Mouse (Mus musculus): ENCODE results near the gene Nfkbib. TPM values are rescaled to one million over a fixed set of nuclear protein-coding genes. Genes with fewer than 3 reads are reported as not detected.

Nfkbib gene
- polyA plus RNA-seq, 1 experiment from 2014 or later, result 33.1 TPM

- H3K4me2 ChIP-seq (replicated peaks; ENCODE audit: low read depth), result no peak overlapping the region
- H3K27ac ChIP-seq (ENCODE audit: low read depth, low read length), result no peak overlapping the region
- no peak overlapping the region for H3K4me3 ChIP-seq (ENCODE audit: low read depth, low read length)
- WGBS, result 88% methylated on average over 5 of the region's 5 CpGs
- H3K27me3 ChIP-seq (replicated peaks; ENCODE audit: control insufficient read depth, insufficient read depth, low read length), result no peaks in the 10 kb centered on the region
- no peak for ATAC-seq
- H3K4me1 ChIP-seq (replicated peaks; ENCODE audit: control insufficient read depth, insufficient read depth, low read length), result no peaks in the 10 kb centered on the region
- no peak for TF ChIP-seq CTCF (IDR thresholded peaks at IDR 0.05; ENCODE audit: low read depth)
- H3K9me3 ChIP-seq (ENCODE audit: control insufficient read depth), result no peaks in the 10 kb centered on the region
- no peaks in the 10 kb centered on the region for H3K36me3 ChIP-seq (ENCODE audit: control insufficient read depth, insufficient read depth)
- no peak overlapping the region for H3K9ac ChIP-seq (ENCODE audit: low read depth, low read length)
These were observed 52.6 kb downstream of the Nfkbib start for GRCm38 (mm10) chr7:28714667-28715066.

GRCm38 (mm10) chr7:28710962-28711361 is 56.4 kb downstream of the Nfkbib start:
- WGBS, result 70% methylated on average over 3 of the region's 3 CpGs
- Histone ChIP-seq H3K9ac (ENCODE audit: low read depth, low read length) (no peak overlapping the region), H3K4me1 (replicated peaks; ENCODE audit: control insufficient read depth, insufficient read depth, low read length) (no peaks in the 10 kb centered on the region), H3K27me3 (replicated peaks; ENCODE audit: control insufficient read depth, insufficient read depth, low read length) (no peaks in the 10 kb centered on the region), H3K36me3 (ENCODE audit: control insufficient read depth, insufficient read depth) (no peaks in the 10 kb centered on the region), H3K4me2 (replicated peaks; ENCODE audit: low read depth) (no peak overlapping the region), H3K4me3 (ENCODE audit: low read depth, low read length) (no peak overlapping the region), H3K27ac (ENCODE audit: low read depth, low read length) (no peak overlapping the region), H3K9me3 (ENCODE audit: control insufficient read depth) (no peaks in the 10 kb centered on the region)
- ATAC-seq, result no peak
- peak; percentile 41 for TF ChIP-seq CTCF (IDR thresholded peaks at IDR 0.05; ENCODE audit: low read depth)

GRCm38 (mm10) chr7:28709454-28709853 is 57.9 kb downstream of the Nfkbib start:
- no peaks in the 10 kb centered on the region for H3K36me3 ChIP-seq (ENCODE audit: control insufficient read depth, insufficient read depth)
- H3K9me3 ChIP-seq (ENCODE audit: control insufficient read depth), result no peaks in the 10 kb centered on the region
- no peak overlapping the region for H3K9ac ChIP-seq (ENCODE audit: low read depth, low read length)
- TF ChIP-seq CTCF (IDR thresholded peaks at IDR 0.05; ENCODE audit: low read depth), result no peak
- no peaks in the 10 kb centered on the region for H3K27me3 ChIP-seq (replicated peaks; ENCODE audit: control insufficient read depth, insufficient read depth, low read length)
- H3K4me1 ChIP-seq (replicated peaks; ENCODE audit: control insufficient read depth, insufficient read depth, low read length), result no peaks in the 10 kb centered on the region
- H3K4me3 ChIP-seq (ENCODE audit: low read depth, low read length), result no peak overlapping the region
- no peak overlapping the region for H3K4me2 ChIP-seq (replicated peaks; ENCODE audit: low read depth)
- ATAC-seq, result no peak
- H3K27ac ChIP-seq (ENCODE audit: low read depth, low read length), result no peak overlapping the region

Other genes starting within 250 kb of the Nfkbib start
- gene Ifnl3, start 244.7 kb downstream of the Nfkbib start, polyA plus RNA-seq (2015; fragmentation: Nextera tagmentation; extraction: Ambion mirVana), result not detected in 2 replicates
- gene Sycn, start 226.6 kb downstream of the Nfkbib start, polyA plus RNA-seq (2015; fragmentation: Nextera tagmentation; extraction: Ambion mirVana), result 17.0 and 23.4 TPM in 2 replicates
- not detected in 2 replicates for gene Nccrp1, start 220.3 kb downstream of the Nfkbib start, polyA plus RNA-seq (2015; fragmentation: Nextera tagmentation; extraction: Ambion mirVana)
- gene Samd4b, start 169.4 kb downstream of the Nfkbib start, polyA plus RNA-seq (2015; fragmentation: Nextera tagmentation; extraction: Ambion mirVana), result 12.4 and 13.4 TPM in 2 replicates
- 17.2 and 19.7 TPM in 2 replicates for gene Pak4, start 169.3 kb downstream of the Nfkbib start, polyA plus RNA-seq (2015; fragmentation: Nextera tagmentation; extraction: Ambion mirVana)
- gene Acp7, start 136.2 kb downstream of the Nfkbib start, polyA plus RNA-seq (2015; fragmentation: Nextera tagmentation; extraction: Ambion mirVana), result not detected in 2 replicates
- 0.37 and 0.90 TPM in 2 replicates for gene Fbxo27, start 74.7 kb downstream of the Nfkbib start, polyA plus RNA-seq (2015; fragmentation: Nextera tagmentation; extraction: Ambion mirVana)
- gene Fbxo17, start 50.7 kb downstream of the Nfkbib start, polyA plus RNA-seq (2015; fragmentation: Nextera tagmentation; extraction: Ambion mirVana), result 1.6 and 1.8 TPM in 2 replicates
- gene Mrps12, start 25.7 kb downstream of the Nfkbib start, polyA plus RNA-seq (2015; fragmentation: Nextera tagmentation; extraction: Ambion mirVana), result 98.7 and 101 TPM in 2 replicates
- 8.6 and 9.9 TPM in 2 replicates for gene Sars2, start 25.5 kb downstream of the Nfkbib start, polyA plus RNA-seq (2015; fragmentation: Nextera tagmentation; extraction: Ambion mirVana)
- gene Ccer2, start 11.3 kb downstream of the Nfkbib start, polyA plus RNA-seq (2015; fragmentation: Nextera tagmentation; extraction: Ambion mirVana), result not detected in 2 replicates
- 76.8 and 79.2 TPM in 2 replicates for gene Sirt2, start 777 bp downstream of the Nfkbib start, polyA plus RNA-seq (2015; fragmentation: Nextera tagmentation; extraction: Ambion mirVana)
- gene Rinl, start 21.5 kb upstream of the Nfkbib start, polyA plus RNA-seq (2015; fragmentation: Nextera tagmentation; extraction: Ambion mirVana), result 1.6 and 2.2 TPM in 2 replicates
- gene Hnrnpl, start 41.0 kb upstream of the Nfkbib start, polyA plus RNA-seq (2015; fragmentation: Nextera tagmentation; extraction: Ambion mirVana), result 144 and 152 TPM in 2 replicates
- 402 and 426 TPM in 2 replicates for gene Ech1, start 57.7 kb upstream of the Nfkbib start, polyA plus RNA-seq (2015; fragmentation: Nextera tagmentation; extraction: Ambion mirVana)
- 2,376 and 2,464 TPM in 2 replicates for gene Lgals4, start 66.3 kb upstream of the Nfkbib start, polyA plus RNA-seq (2015; fragmentation: Nextera tagmentation; extraction: Ambion mirVana)
- 1.0 and 2.0 TPM in 2 replicates for gene Lgals7, start 96.3 kb upstream of the Nfkbib start, polyA plus RNA-seq (2015; fragmentation: Nextera tagmentation; extraction: Ambion mirVana)
- 0.25 and 0.37 TPM in 2 replicates for gene Capn12, start 113.9 kb upstream of the Nfkbib start, polyA plus RNA-seq (2015; fragmentation: Nextera tagmentation; extraction: Ambion mirVana)
- 293 and 319 TPM in 2 replicates for gene Actn4, start 194.8 kb upstream of the Nfkbib start, polyA plus RNA-seq (2015; fragmentation: Nextera tagmentation; extraction: Ambion mirVana)
- 282 and 286 TPM in 2 replicates for gene Eif3k, start 214.4 kb upstream of the Nfkbib start, polyA plus RNA-seq (2015; fragmentation: Nextera tagmentation; extraction: Ambion mirVana)
- gene Map4k1, start 214.5 kb upstream of the Nfkbib start, polyA plus RNA-seq (2015; fragmentation: Nextera tagmentation; extraction: Ambion mirVana), result 1.5 and 1.6 TPM in 2 replicates